Mouse (Mus musculus): Measurements from ENCODE around the gene Aunip.
"Not testable (repeated sequence)": the region's sequence is repeated elsewhere in the genome, so short reads cannot be mapped to it uniquely, and the experiment has no call there.

Aunip gene

GRCm38 (mm10) chr4:134485151-134485900, 25.5 kb upstream of the Aunip start:
- no peak for DNase-seq

- no peak for DNase-seq
These were observed 22.6 kb upstream of the Aunip start for GRCm38 (mm10) chr4:134488211-134488610.

GRCm38 (mm10) chr4:134489986-134490665, 20.7 kb upstream of the Aunip start:
- DNase-seq, result no peak

- no peak for DNase-seq
These were observed 19.1 kb upstream of the Aunip start for GRCm38 (mm10) chr4:134491716-134492115.

GRCm38 (mm10) chr4:134494161-134494560, 16.6 kb upstream of the Aunip start:
- not testable (repeated sequence) for DNase-seq

GRCm38 (mm10) chr4:134494780-134495545, 15.8 kb upstream of the Aunip start:
- no peak for DNase-seq

- DNase-seq, result no peak
These were observed 15.3 kb upstream of the Aunip start for GRCm38 (mm10) chr4:134495546-134495923.

- DNase-seq, result peak; percentile 85
These were observed 14.1 kb upstream of the Aunip start, which contains the start of gene Paqr7 for GRCm38 (mm10) chr4:134496595-134497210. Gene Paqr7, plus strand, starts transcription at chr4:134496697.

GRCm38 (mm10) chr4:134497223-134497622, 13.6 kb upstream of the Aunip start:
- DNase-seq, result no peak

GRCm38 (mm10) chr4:134497986-134498731, 12.6 kb upstream of the Aunip start:
- no peak for DNase-seq

GRCm38 (mm10) chr4:134498983-134499382, 11.8 kb upstream of the Aunip start:
- not testable (repeated sequence) for DNase-seq

- DNase-seq, result no peak
These were observed 9.7 kb upstream of the Aunip start for GRCm38 (mm10) chr4:134501095-134501494.

- no peak for DNase-seq
These were observed 7.0 kb upstream of the Aunip start for GRCm38 (mm10) chr4:134503686-134504357.

GRCm38 (mm10) chr4:134505303-134505789, 5.5 kb upstream of the Aunip start:
- no peak for DNase-seq

- no peak for DNase-seq
These were observed 4.7 kb upstream of the Aunip start for GRCm38 (mm10) chr4:134505966-134506594.

- no peak for DNase-seq
These were observed 4.1 kb upstream of the Aunip start for GRCm38 (mm10) chr4:134506713-134507112.

GRCm38 (mm10) chr4:134510396-134510795, 403 bp upstream of the Aunip start:
- no peak for DNase-seq

- no peak for DNase-seq
These were observed 931 bp downstream of the Aunip start for GRCm38 (mm10) chr4:134511730-134512129.

- no peak for DNase-seq
These were observed 2.0 kb downstream of the Aunip start for GRCm38 (mm10) chr4:134512798-134513197.

- DNase-seq, result no peak
These were observed 3.6 kb downstream of the Aunip start for GRCm38 (mm10) chr4:134514309-134514930.

- DNase-seq, result no peak
These were observed 4.8 kb downstream of the Aunip start for GRCm38 (mm10) chr4:134515614-134516013.
